Mouse (Mus musculus) stomach, embryonic 15.5 days (tissue): ENCODE measurements around the gene Tenm3. TPM values are rescaled to one million over a fixed set of nuclear protein-coding genes. Genes with fewer than 3 reads are reported as not detected.

Source experiments
- ATAC-seq: fragments of 200-750 bp; cut with Nextera tagmentation; 2 replicates; pipeline ENCODE4 v1.8.0; 2017; ENCODE audit warnings: low read depth, moderate number of reproducible peaks, moderate TSS enrichment; ENCODE audit not compliant: insufficient read depth, low FRiP score
- H3K27ac ChIP-seq: fragments of 300-500 bp; sonication (generic); 2 replicates; pipeline ENCODE4 v1.5.1; 2015; ENCODE audit warnings: mild to moderate bottlenecking, inconsistent platforms
- H3K27me3 ChIP-seq: fragments of 300-500 bp; sonication (generic); replicated peaks from 2 replicates; pipeline ENCODE4 v1.6.1; 2015; ENCODE audit warnings: inconsistent platforms
- H3K36me3 ChIP-seq: fragments of 300-500 bp; sonication (generic); 2 replicates; pipeline ENCODE4 v1.6.1; 2015; ENCODE audit warnings: inconsistent platforms
- H3K4me1 ChIP-seq: fragments of 300-500 bp; sonication (generic); 2 replicates; pipeline ENCODE4 v1.6.1; 2015; ENCODE audit warnings: inconsistent platforms
- H3K4me2 ChIP-seq: fragments of 300-500 bp; sonication (generic); 2 replicates; pipeline ENCODE4 v1.6.1; 2015; ENCODE audit warnings: mild to moderate bottlenecking, inconsistent platforms
- H3K4me3 ChIP-seq: fragments of 300-500 bp; sonication (generic); replicated peaks from 2 replicates; pipeline ENCODE4 v1.5.1; 2015; ENCODE audit warnings: inconsistent platforms
- H3K9ac ChIP-seq: fragments of 300-500 bp; sonication (generic); 2 replicates; pipeline ENCODE4 v1.6.1; 2015; ENCODE audit warnings: inconsistent platforms
- H3K9me3 ChIP-seq: fragments of 300-500 bp; sonication (generic); 2 replicates; pipeline ENCODE4 v1.6.1; 2016; ENCODE audit warnings: inconsistent platforms
- WGBS: fragments of 180-500 bp; shearing (Covaris S2); methylation state at CpG from one replicate; pipeline ENCODE4 v1.1.7; 2015; 5-methylcytosine and 5-hydroxymethylcytosine counted together
- polyA plus RNA-seq: library from polyadenylated mRNA; unstranded; fragments of >200 nt; fragmentation: Nextera tagmentation; extraction: Ambion mirVana; gene quantifications from 2 replicates; pipeline ENCODE4 v1.2.1, GENCODE M21; 2015

Tenm3 gene
- polyA plus RNA-seq, 1 experiment from 2014 or later = 14.6 TPM

DNA sequence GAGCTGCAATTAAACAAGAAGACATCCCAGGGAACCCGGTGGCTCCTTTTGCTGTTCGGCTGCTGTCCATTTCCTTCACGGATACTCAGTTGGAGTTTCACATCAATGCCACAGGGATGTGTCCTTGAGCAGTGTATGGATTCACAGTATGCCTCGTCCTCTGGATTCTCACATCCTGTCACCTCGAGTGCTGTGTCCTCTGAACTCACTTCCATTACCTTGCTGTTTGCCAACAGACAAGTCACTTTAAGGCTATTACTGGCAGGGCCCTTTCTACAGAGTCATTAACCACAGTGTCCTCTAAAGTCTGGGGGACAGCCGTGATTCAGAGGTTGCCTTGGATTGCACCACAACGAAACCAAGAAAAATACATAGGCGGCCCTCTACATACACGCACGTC lies 110.0 kb downstream of the Tenm3 start:
- no peak overlapping the region for H3K27ac ChIP-seq
- no peak for ATAC-seq
- H3K36me3 ChIP-seq = no peaks in the 10 kb centered on the region
- no peaks in the 10 kb centered on the region for H3K9me3 ChIP-seq
- no peaks in the 10 kb centered on the region for H3K27me3 ChIP-seq
- H3K4me3 ChIP-seq = no peak overlapping the region
- WGBS = 83% methylated on average over 10 of the region's 10 CpGs
- no peak overlapping the region for H3K9ac ChIP-seq
- no peaks in the 10 kb centered on the region for H3K4me1 ChIP-seq
- no peak overlapping the region for H3K4me2 ChIP-seq

DNA sequence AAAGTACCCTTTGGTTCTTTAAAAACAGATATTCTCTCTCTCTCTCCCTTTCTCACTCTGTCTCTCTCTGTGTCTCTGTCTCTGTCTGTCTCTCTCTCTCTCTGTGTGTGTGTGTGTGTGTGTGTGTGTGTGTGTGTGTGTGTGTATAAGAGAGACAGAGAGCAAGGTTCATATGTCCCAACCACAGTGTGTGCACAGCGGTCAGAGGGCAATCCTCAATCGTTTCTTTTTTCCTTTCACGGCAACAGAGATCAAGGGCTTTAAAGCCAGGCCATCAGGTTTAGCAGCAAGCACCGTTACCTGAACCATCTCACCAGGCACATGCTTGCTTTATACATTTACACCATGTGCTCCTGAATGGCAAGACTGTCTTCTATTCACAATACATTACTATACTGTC lies 110.7 kb downstream of the Tenm3 start:
- no peaks in the 10 kb centered on the region for H3K4me1 ChIP-seq
- 72% methylated on average over 4 of the region's 4 CpGs for WGBS
- no peaks in the 10 kb centered on the region for H3K36me3 ChIP-seq

DNA sequence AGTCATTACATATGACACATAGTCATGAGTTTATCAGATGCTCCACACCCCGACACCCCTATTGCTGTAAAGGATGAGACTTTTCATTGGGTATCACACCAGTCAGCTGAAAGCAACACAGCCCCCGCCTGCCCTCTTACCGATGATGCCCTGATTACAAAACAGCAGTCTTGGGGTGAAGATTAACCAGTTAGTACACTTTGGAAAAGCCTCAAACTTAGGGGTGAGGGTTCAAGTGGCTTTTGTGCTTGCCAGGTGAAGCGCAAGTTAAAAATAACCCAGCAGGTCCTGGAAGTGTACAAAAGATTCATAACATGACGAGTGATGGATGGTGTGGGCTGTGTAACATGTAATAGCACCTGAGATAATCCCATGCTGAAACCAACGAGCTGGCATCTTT lies 113.0 kb downstream of the Tenm3 start:
- Histone ChIP-seq H3K4me3 (no peak overlapping the region), H3K36me3 (no peaks in the 10 kb centered on the region), H3K4me1 (no peaks in the 10 kb centered on the region), H3K9ac (no peak overlapping the region), H3K27ac (no peak overlapping the region), H3K27me3 (no peaks in the 10 kb centered on the region), H3K4me2 (no peak overlapping the region), H3K9me3 (no peaks in the 10 kb centered on the region)
- 54% methylated on average over 6 of the region's 6 CpGs for WGBS
- no peak for ATAC-seq

More for the DNA sequence above, 110.7 kb downstream of the Tenm3 start:
- Histone ChIP-seq H3K4me2 (no peak overlapping the region), H3K9me3 (no peaks in the 10 kb centered on the region), H3K9ac (no peak overlapping the region), H3K27me3 (no peaks in the 10 kb centered on the region), H3K27ac (no peak overlapping the region), H3K4me3 (no peak overlapping the region)
- no peak for ATAC-seq

DNA sequence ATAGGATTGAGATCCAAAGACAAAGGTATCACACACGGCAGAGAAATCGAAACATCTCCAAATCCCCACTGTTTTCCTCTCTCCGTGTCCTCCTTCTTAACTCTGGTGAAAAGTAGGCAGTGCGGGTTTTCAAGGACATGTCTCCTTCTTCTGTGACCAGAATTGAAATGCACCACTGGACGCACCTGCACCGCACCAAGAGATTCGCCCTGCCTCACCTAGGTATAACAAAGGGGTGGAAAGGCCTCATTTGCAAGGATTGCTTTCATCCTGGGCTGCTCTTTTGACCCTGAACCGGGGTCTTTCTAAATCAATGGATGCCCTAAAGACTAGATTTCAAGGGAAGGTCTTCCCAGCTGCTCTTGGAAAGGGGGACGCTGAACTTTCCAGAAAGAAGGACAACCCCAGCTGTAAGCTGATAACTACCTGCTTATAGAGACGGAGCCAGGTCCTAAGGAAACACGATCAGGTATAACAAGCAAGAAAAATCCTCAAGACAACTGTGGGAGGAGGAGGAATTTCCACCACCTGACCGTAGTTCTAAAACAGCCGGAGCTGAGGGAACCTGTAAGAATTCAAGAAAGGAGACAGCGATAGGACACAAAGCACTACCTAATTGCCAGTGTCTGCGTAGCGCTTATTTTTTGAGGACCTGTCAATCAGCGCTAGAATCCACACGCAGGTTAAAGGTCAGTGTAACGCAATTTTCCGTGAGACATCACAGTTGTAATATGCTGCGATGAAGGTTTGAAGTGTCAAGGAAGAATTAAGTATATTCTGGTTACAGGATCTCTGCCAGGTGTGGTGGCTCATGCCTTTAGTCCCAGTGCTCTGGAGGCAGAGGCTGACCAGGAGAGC lies 114.7 kb downstream of the Tenm3 start:
- no peak for ATAC-seq

DNA sequence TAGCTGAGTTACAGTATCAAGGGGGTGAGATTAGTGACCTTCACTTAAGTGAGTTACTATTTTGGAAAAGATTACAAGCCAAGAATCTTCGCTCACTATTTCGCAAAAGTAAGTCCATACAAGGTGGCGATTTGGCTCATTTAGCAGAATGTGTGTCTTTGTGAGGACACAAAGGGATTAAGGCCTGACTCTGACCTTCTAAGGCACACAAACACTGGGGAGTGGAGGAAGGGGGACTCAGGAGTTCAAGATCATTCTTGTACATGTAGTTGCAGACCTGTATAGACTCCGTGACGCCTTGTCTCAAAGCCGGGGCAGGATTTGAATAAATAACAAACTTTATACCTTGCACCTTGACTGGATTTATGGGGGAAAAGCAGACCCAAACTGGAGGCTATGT lies 115.7 kb downstream of the Tenm3 start:
- H3K4me1 ChIP-seq = no peaks in the 10 kb centered on the region
- H3K27ac ChIP-seq = no peak overlapping the region
- no peaks in the 10 kb centered on the region for H3K9me3 ChIP-seq
- WGBS = 95% methylated on average over 6 of the region's 6 CpGs
- H3K36me3 ChIP-seq = no peaks in the 10 kb centered on the region
- no peak for ATAC-seq
- H3K4me2 ChIP-seq = no peak overlapping the region
- no peak overlapping the region for H3K9ac ChIP-seq
- no peaks in the 10 kb centered on the region for H3K27me3 ChIP-seq
- no peak overlapping the region for H3K4me3 ChIP-seq

More for the DNA sequence above, 114.7 kb downstream of the Tenm3 start:
- Histone ChIP-seq H3K4me2 (no peak overlapping the region), H3K9me3 (no peaks in the 10 kb centered on the region), H3K4me1 (no peaks in the 10 kb centered on the region), H3K36me3 (no peaks in the 10 kb centered on the region), H3K27me3 (no peaks in the 10 kb centered on the region), H3K9ac (no peak overlapping the region), H3K27ac (no peak overlapping the region), H3K4me3 (no peak overlapping the region)
- WGBS = 87% methylated on average over 21 of the region's 21 CpGs

DNA sequence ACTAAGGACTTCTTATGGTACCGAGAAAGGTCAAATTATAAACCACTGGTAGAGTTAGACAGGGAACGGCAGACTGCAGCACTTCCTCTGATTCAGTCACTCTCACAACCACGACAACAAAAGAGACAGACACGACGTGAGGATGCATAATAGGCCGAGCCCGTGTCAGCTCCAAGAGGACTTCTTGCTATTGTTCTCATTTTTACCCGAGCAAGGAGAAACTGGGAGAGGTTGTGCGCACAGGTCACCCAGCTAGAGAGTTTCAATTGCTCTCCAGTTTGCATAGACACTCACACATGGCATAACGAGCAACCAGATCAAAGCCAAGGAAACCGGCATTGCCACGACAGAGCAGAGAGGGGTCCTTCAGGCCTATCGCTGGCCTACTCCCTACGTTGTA lies 121.0 kb downstream of the Tenm3 start:
- H3K36me3 ChIP-seq = no peaks in the 10 kb centered on the region
- no peak for ATAC-seq
- no peak overlapping the region for H3K27ac ChIP-seq
- no peak overlapping the region for H3K4me2 ChIP-seq
- H3K4me3 ChIP-seq = no peak overlapping the region
- no peaks in the 10 kb centered on the region for H3K27me3 ChIP-seq
- WGBS = 75% methylated on average over 14 of the region's 14 CpGs
- no peaks in the 10 kb centered on the region for H3K9me3 ChIP-seq
- no peaks in the 10 kb centered on the region for H3K4me1 ChIP-seq
- H3K9ac ChIP-seq = no peak overlapping the region

DNA sequence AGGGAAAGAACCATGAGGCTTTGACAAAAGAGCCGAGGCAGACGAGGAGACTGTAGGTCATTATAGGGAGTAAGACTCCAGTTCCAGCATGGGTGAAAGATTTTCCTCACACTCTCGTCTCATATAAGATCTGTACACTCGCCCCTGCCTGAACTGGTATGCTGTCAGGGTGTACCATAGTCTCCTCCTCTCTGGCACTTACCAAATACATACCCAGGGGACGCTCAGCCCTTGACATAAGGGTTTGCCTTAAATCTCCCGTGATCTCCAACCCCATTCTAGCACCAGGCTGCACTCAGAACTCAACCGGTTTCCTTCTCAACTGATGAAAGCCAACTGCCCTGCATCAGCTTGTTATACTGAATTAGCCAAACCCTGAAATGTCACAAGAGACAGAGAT lies 121.4 kb downstream of the Tenm3 start:
- no peak for ATAC-seq
- Histone ChIP-seq H3K9me3 (no peaks in the 10 kb centered on the region), H3K36me3 (no peaks in the 10 kb centered on the region), H3K27me3 (no peaks in the 10 kb centered on the region), H3K9ac (no peak overlapping the region), H3K27ac (no peak overlapping the region), H3K4me3 (no peak overlapping the region), H3K4me2 (no peak overlapping the region), H3K4me1 (no peaks in the 10 kb centered on the region)
- WGBS = 83% methylated on average over 7 of the region's 7 CpGs

DNA sequence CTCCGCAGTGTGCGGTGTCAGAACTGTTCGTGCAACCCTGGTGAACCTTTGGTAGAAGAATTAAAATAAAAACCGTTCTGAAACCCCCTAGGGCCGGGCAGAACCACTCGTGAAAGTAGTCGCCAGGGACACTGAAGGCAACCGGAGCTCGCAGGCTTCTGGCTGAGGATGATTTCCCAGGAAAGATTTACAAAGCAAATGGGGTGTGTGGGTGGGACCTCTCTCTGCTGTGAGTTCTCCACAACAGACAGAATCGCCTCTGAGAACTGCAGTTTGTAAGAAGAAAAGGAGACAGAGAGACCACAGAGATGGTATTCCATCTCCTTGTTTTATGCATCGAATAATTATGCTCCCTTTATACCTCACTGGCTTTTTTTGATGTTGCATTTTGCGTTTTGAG lies 122.4 kb downstream of the Tenm3 start:
- Histone ChIP-seq H3K9ac (no peak overlapping the region), H3K27me3 (no peaks in the 10 kb centered on the region), H3K4me3 (no peak overlapping the region), H3K27ac (no peak overlapping the region), H3K4me1 (no peaks in the 10 kb centered on the region), H3K36me3 (no peaks in the 10 kb centered on the region), H3K9me3 (no peaks in the 10 kb centered on the region), H3K4me2 (no peak overlapping the region)
- 92% methylated on average over 12 of the region's 12 CpGs for WGBS
- no peak for ATAC-seq

DNA sequence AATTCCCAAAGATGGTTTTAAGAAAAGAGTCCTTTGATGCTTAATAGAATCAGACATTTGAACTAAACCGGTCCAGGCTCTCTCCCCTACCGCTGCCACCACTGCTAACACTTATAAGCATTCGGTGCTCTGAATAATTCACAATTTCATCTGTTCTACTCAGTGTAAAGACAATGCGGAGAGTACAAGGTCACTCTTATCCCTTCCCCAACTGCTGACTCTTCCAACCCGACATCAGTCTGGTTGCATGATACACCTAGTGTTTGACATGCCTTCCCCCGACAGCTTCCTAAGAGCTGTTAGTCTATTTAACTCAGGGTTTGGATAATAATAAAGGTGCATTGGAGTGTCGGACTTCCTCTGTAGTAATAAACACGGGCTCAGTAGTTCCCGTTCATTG lies 128.1 kb downstream of the Tenm3 start:
- Histone ChIP-seq H3K4me3 (no peak overlapping the region), H3K27ac (no peak overlapping the region), H3K9ac (no peak overlapping the region), H3K9me3 (no peaks in the 10 kb centered on the region), H3K27me3 (no peaks in the 10 kb centered on the region), H3K4me1 (no peaks in the 10 kb centered on the region), H3K36me3 (no peaks in the 10 kb centered on the region), H3K4me2 (no peak overlapping the region)
- ATAC-seq = no peak
- 84% methylated on average over 9 of the region's 9 CpGs for WGBS

DNA sequence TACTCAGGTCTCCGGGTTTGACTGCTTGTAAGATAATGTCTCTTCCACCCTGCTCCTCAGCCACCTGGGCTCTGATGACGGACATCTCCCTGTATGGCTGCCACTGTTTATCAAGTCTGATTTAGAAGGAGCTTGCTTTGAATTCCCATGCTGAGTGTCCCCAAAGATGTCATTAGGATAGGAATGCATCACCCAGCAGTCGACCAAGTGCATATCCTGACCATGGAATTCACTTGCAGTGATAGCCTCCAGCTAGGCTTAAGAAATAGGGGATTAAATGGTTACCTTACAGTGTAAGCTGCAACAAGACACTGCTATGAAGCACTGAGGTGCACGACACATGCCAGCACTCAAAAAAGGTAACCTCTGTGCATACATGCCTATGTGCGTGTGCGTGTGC lies 137.1 kb downstream of the Tenm3 start:
- Histone ChIP-seq H3K4me3 (no peak overlapping the region), H3K27ac (no peak overlapping the region), H3K4me2 (no peak overlapping the region), H3K9me3 (no peaks in the 10 kb centered on the region), H3K4me1 (no peaks in the 10 kb centered on the region), H3K27me3 (no peaks in the 10 kb centered on the region), H3K36me3 (no peaks in the 10 kb centered on the region), H3K9ac (no peak overlapping the region)
- no peak for ATAC-seq
- WGBS = 88% methylated on average over 6 of the region's 6 CpGs

DNA sequence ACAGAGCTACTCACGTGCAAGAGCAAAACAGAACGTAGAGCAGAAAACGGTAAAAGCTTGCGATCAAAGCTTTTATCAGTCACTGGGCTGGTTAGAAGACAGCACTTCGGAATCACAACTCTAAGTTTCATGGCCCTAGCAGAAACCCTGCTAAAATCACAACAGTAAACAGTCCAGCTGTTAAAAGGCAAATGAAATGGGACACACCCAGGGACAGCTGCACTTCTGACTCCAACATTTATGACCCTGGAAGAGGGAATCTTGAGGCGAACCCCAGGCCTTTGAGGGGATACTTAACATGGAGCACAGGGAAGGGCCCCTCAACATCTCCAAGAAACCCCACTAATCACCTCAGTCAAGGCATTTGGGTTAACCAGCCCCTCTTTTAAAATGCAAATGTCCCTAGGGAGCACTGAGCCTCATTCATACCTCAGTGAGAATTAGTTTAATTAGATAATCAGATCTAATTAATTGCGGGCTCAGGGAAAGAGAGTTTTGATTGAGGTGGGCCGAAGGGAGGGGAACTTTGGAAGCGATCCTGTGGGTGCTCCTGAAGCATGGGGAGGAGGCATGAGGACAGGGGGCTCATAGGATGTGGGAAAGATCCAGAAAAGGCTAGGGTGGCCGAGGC lies 138.8 kb downstream of the Tenm3 start:
- peak overlapping the region; percentile 40 for H3K27ac ChIP-seq
- no peak; the same call in 1 of the 2 replicates for ATAC-seq
- 65% methylated on average over 10 of the region's 10 CpGs for WGBS
- H3K9ac ChIP-seq = no peak overlapping the region
- no peak overlapping the region for H3K4me3 ChIP-seq
- H3K27me3 ChIP-seq = no peaks in the 10 kb centered on the region
- H3K4me2 ChIP-seq = no peak overlapping the region
- no peaks in the 10 kb centered on the region for H3K9me3 ChIP-seq
- no peaks in the 10 kb centered on the region for H3K36me3 ChIP-seq
- no peaks in the 10 kb centered on the region for H3K4me1 ChIP-seq

DNA sequence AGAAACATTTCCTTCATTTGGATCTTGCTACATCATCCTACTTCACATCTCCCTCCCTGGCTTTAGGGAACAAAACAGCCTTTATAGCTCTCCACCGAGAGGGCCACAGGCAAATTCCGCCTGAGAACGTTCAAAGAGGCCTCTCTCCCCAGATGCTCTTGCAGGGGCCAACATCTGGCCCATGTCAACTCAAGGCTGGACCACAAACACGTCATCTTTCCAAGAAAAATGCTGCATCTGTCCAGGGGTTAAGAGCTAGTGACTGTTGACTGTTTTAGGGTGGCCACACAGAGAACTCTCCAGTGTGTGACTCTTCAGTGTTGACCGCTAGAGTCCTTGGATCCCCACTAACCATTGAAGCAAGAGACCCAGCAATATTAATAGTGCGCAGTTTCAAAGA lies 139.3 kb downstream of the Tenm3 start:
- H3K9me3 ChIP-seq = no peaks in the 10 kb centered on the region
- H3K27ac ChIP-seq = peak overlapping the region; percentile 40; the same call in 1 of the 2 replicates
- no peaks in the 10 kb centered on the region for H3K36me3 ChIP-seq
- no peaks in the 10 kb centered on the region for H3K4me1 ChIP-seq
- 54% methylated on average over 6 of the region's 6 CpGs for WGBS
- H3K9ac ChIP-seq = no peak overlapping the region
- no peak overlapping the region for H3K4me3 ChIP-seq
- H3K4me2 ChIP-seq = no peak overlapping the region
- no peaks in the 10 kb centered on the region for H3K27me3 ChIP-seq
- ATAC-seq = peak; percentile 53; the same call in 1 of the 2 replicates
